Mouse (Mus musculus): Measurements from ENCODE around the gene Cdr2l. TPM values are rescaled to one million over a fixed set of nuclear protein-coding genes. Genes with fewer than 3 reads are reported as not detected.

Gene Cdr2l
- polyA plus RNA-seq, 1 experiment from 2014 or later = 15.7 TPM

DNA sequence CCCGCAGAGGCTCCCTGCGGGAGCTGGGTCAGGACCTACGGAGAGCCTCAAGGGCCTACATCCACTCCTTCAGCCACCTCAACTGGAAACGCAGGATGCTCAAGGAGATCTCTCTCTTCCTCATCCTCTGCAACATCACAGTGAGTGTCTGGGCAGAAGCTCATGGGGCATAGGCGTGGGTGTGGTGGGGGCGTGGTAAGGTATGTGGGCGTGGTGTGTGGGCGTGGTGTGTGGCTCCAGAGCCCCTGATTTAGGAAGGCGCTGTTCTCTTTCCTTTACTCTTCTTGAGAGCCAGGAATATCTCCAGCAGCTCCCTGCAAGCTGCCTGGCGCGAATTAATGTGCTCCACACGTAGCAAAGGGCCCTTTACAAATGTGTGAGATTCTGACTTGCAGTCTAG lies 36.7 kb upstream of the Cdr2l start:
- WGBS = 13% methylated on average over 12 of the region's 12 CpGs
- Histone ChIP-seq H3K36me3 (replicated peaks; ENCODE audit: control insufficient read depth, insufficient read depth, low read depth, low read length) (no peaks in the 10 kb centered on the region), H3K9me3 (replicated peaks; ENCODE audit: control insufficient read depth, low read length) (no peaks in the 10 kb centered on the region), H3K27ac (replicated peaks; ENCODE audit: low read depth, low read length) (no peak overlapping the region), H3K4me1 (ENCODE audit: control insufficient read depth, insufficient read depth, low read length) (peaks cover 13% of the 10 kb centered on the region), H3K4me3 (ENCODE audit: low read depth, low read length) (no peak overlapping the region), H3K27me3 (ENCODE audit: control insufficient read depth, insufficient read depth, low read length) (peaks cover 6% of the 10 kb centered on the region; the same call in 1 of the 2 replicates), H3K4me2 (ENCODE audit: low read depth, low read length) (no peak overlapping the region), H3K9ac (replicated peaks; ENCODE audit: low read length) (no peak overlapping the region; the same call in 1 of the 2 replicates)
- DNase-seq (ENCODE audit: low spot score) = peak; percentile 33
- no peak for ATAC-seq (replicated peaks; ENCODE audit: insufficient number of reproducible peaks, low FRiP score, low TSS enrichment, low read depth)

DNA sequence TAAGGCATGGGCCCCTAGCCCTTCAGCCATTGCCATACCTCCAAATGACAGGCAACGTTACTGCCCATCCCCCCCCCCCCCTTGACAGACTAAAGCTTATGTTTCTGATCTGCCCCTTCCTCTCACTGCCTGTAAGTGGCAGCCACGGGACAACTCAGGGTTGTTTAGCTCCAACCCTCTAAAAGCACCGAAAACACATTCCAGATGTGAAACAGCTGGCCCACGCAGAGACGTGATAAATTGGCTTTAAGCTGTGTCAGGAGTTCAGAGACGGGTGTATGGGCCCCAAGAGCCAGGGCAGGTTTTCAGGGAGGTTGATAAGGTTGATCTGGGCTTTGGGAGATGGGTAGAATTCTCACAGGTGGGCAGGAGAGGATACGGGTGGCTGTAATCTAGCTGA lies 36.2 kb upstream of the Cdr2l start:
- Histone ChIP-seq H3K4me2 (ENCODE audit: low read depth, low read length) (no peak overlapping the region; the same call in 1 of the 2 replicates), H3K4me1 (ENCODE audit: control insufficient read depth, insufficient read depth, low read length) (peaks cover 13% of the 10 kb centered on the region), H3K27me3 (ENCODE audit: control insufficient read depth, insufficient read depth, low read length) (peaks cover 6% of the 10 kb centered on the region; the same call in 1 of the 2 replicates), H3K36me3 (replicated peaks; ENCODE audit: control insufficient read depth, insufficient read depth, low read depth, low read length) (no peaks in the 10 kb centered on the region), H3K9ac (replicated peaks; ENCODE audit: low read length) (no peak overlapping the region), H3K27ac (replicated peaks; ENCODE audit: low read depth, low read length) (no peak overlapping the region), H3K4me3 (ENCODE audit: low read depth, low read length) (no peak overlapping the region), H3K9me3 (replicated peaks; ENCODE audit: control insufficient read depth, low read length) (no peaks in the 10 kb centered on the region)
- WGBS = 13% methylated on average over 7 of the region's 7 CpGs
- DNase-seq (ENCODE audit: low spot score) (peak; percentile 92), ATAC-seq (replicated peaks; ENCODE audit: insufficient number of reproducible peaks, low FRiP score, low TSS enrichment, low read depth) (peak; percentile 56; the same call in 1 of the 2 replicates)

- H3K27me3 ChIP-seq (ENCODE audit: control insufficient read depth, insufficient read depth, low read length) = peaks cover 6% of the 10 kb centered on the region; the same call in 1 of the 2 replicates
- WGBS = 55% methylated on average over 17 of the region's 17 CpGs
Measured at GRCm38 (mm10) chr11:115348681-115349248, 33.0 kb upstream of the Cdr2l start.

GRCm38 (mm10) chr11:115349976-115350375 lies 31.7 kb upstream of the Cdr2l start:
- H3K27me3 ChIP-seq (ENCODE audit: control insufficient read depth, insufficient read depth, low read length) = no peaks in the 10 kb centered on the region
- ATAC-seq (replicated peaks; ENCODE audit: insufficient number of reproducible peaks, low FRiP score, low TSS enrichment, low read depth) = no peak
- WGBS = 84% methylated on average over 4 of the region's 4 CpGs

More at GRCm38 (mm10) chr11:115348681-115349248, 33.0 kb upstream of the Cdr2l start:
- DNase-seq (ENCODE audit: low spot score) (no peak), ATAC-seq (replicated peaks; ENCODE audit: insufficient number of reproducible peaks, low FRiP score, low TSS enrichment, low read depth) (no peak)
- no peak overlapping the region for H3K27ac ChIP-seq (replicated peaks; ENCODE audit: low read depth, low read length)
- H3K9me3 ChIP-seq (replicated peaks; ENCODE audit: control insufficient read depth, low read length) = no peaks in the 10 kb centered on the region
- no peaks in the 10 kb centered on the region for H3K36me3 ChIP-seq (replicated peaks; ENCODE audit: control insufficient read depth, insufficient read depth, low read depth, low read length)
- H3K4me2 ChIP-seq (ENCODE audit: low read depth, low read length) = no peak overlapping the region
- H3K4me1 ChIP-seq (ENCODE audit: control insufficient read depth, insufficient read depth, low read length) = peaks cover 13% of the 10 kb centered on the region
- H3K4me3 ChIP-seq (ENCODE audit: low read depth, low read length) = no peak overlapping the region
- no peak overlapping the region for H3K9ac ChIP-seq (replicated peaks; ENCODE audit: low read length)

GRCm38 (mm10) chr11:115353375-115353774 lies 28.3 kb upstream of the Cdr2l start:
- no peak overlapping the region for H3K4me3 ChIP-seq (ENCODE audit: low read depth, low read length)
- H3K9me3 ChIP-seq (replicated peaks; ENCODE audit: control insufficient read depth, low read length) = no peaks in the 10 kb centered on the region
- no peak overlapping the region for H3K4me2 ChIP-seq (ENCODE audit: low read depth, low read length)
- DNase-seq (ENCODE audit: low spot score) (no peak), ATAC-seq (replicated peaks; ENCODE audit: insufficient number of reproducible peaks, low FRiP score, low TSS enrichment, low read depth) (no peak)
- H3K4me1 ChIP-seq (ENCODE audit: control insufficient read depth, insufficient read depth, low read length) = no peaks in the 10 kb centered on the region
- H3K36me3 ChIP-seq (replicated peaks; ENCODE audit: control insufficient read depth, insufficient read depth, low read depth, low read length) = no peaks in the 10 kb centered on the region
- H3K27me3 ChIP-seq (ENCODE audit: control insufficient read depth, insufficient read depth, low read length) = no peaks in the 10 kb centered on the region
- H3K9ac ChIP-seq (replicated peaks; ENCODE audit: low read length) = no peak overlapping the region
- WGBS = 86% methylated on average over 5 of the region's 5 CpGs
- no peak overlapping the region for H3K27ac ChIP-seq (replicated peaks; ENCODE audit: low read depth, low read length)

More at GRCm38 (mm10) chr11:115349976-115350375, 31.7 kb upstream of the Cdr2l start:
- no peaks in the 10 kb centered on the region for H3K9me3 ChIP-seq (replicated peaks; ENCODE audit: control insufficient read depth, low read length)
- no peaks in the 10 kb centered on the region for H3K36me3 ChIP-seq (replicated peaks; ENCODE audit: control insufficient read depth, insufficient read depth, low read depth, low read length)
- H3K4me3 ChIP-seq (ENCODE audit: low read depth, low read length) = no peak overlapping the region
- H3K4me1 ChIP-seq (ENCODE audit: control insufficient read depth, insufficient read depth, low read length) = peaks cover 10% of the 10 kb centered on the region
- H3K9ac ChIP-seq (replicated peaks; ENCODE audit: low read length) = no peak overlapping the region
- H3K4me2 ChIP-seq (ENCODE audit: low read depth, low read length) = no peak overlapping the region
- H3K27ac ChIP-seq (replicated peaks; ENCODE audit: low read depth, low read length) = no peak overlapping the region
- no peak for DNase-seq (ENCODE audit: low spot score)

DNA sequence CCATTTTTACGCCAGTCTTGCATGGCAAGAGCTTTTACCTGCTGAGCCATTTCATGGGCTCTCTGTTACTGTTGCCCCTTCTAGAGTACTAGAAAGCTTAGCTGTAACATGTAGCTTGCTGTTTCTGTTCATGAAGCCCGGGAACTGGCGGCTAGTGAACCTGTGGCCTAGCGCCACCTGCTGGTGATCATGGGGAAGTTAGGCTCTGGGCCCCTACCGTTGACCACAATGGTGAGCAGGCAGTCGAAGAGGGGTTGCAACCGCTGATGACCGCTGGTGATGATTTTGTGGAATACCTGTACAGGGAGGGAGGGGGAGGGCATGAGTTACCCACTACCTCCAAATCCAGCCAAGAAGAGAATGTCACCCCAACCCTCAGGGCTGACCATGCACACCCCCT lies 27.5 kb upstream of the Cdr2l start:
- Histone ChIP-seq H3K4me1 (ENCODE audit: control insufficient read depth, insufficient read depth, low read length) (no peaks in the 10 kb centered on the region), H3K9ac (replicated peaks; ENCODE audit: low read length) (no peak overlapping the region), H3K9me3 (replicated peaks; ENCODE audit: control insufficient read depth, low read length) (no peaks in the 10 kb centered on the region), H3K4me2 (ENCODE audit: low read depth, low read length) (no peak overlapping the region), H3K27ac (replicated peaks; ENCODE audit: low read depth, low read length) (no peak overlapping the region), H3K4me3 (ENCODE audit: low read depth, low read length) (no peak overlapping the region), H3K36me3 (replicated peaks; ENCODE audit: control insufficient read depth, insufficient read depth, low read depth, low read length) (no peaks in the 10 kb centered on the region), H3K27me3 (ENCODE audit: control insufficient read depth, insufficient read depth, low read length) (no peaks in the 10 kb centered on the region)
- DNase-seq (ENCODE audit: low spot score) = peak; percentile 90
- no peak for ATAC-seq (replicated peaks; ENCODE audit: insufficient number of reproducible peaks, low FRiP score, low TSS enrichment, low read depth)
- 9% methylated on average over 8 of the region's 8 CpGs for WGBS

DNA sequence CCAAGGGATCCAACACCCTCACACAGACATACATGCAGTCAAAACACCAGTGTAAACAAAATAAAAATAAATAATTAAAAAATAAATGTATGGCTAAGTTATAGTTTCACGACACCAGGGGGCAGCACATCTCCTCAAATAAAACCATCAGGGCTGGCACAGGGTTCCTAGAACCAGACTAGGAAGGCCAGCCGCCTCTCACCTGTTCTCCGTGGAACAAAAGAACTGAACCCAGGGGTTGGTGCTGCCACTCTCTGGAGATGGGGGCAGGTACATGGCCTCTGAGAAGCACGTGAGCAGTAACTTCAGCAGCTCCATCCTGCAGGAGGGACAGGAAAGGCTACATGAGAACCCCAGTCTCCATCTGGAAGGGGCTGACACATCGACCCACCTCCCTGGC lies 23.2 kb upstream of the Cdr2l start:
- Histone ChIP-seq H3K27me3 (ENCODE audit: control insufficient read depth, insufficient read depth, low read length) (no peaks in the 10 kb centered on the region), H3K4me1 (ENCODE audit: control insufficient read depth, insufficient read depth, low read length) (no peaks in the 10 kb centered on the region), H3K27ac (replicated peaks; ENCODE audit: low read depth, low read length) (no peak overlapping the region), H3K9ac (replicated peaks; ENCODE audit: low read length) (0 out of 2 replicates have a peak overlapping the region, but pooled peaks have one; percentile 32), H3K4me3 (ENCODE audit: low read depth, low read length) (no peak overlapping the region), H3K9me3 (replicated peaks; ENCODE audit: control insufficient read depth, low read length) (no peaks in the 10 kb centered on the region), H3K36me3 (replicated peaks; ENCODE audit: control insufficient read depth, insufficient read depth, low read depth, low read length) (no peaks in the 10 kb centered on the region), H3K4me2 (ENCODE audit: low read depth, low read length) (no peak overlapping the region)
- no peak for ATAC-seq (replicated peaks; ENCODE audit: insufficient number of reproducible peaks, low FRiP score, low TSS enrichment, low read depth)
- peak; percentile 90 for DNase-seq (ENCODE audit: low spot score)
- WGBS = 17% methylated on average over 5 of the region's 5 CpGs

GRCm38 (mm10) chr11:115359293-115359692 lies 22.4 kb upstream of the Cdr2l start:
- no peaks in the 10 kb centered on the region for H3K9me3 ChIP-seq (replicated peaks; ENCODE audit: control insufficient read depth, low read length)
- no peak overlapping the region for H3K27ac ChIP-seq (replicated peaks; ENCODE audit: low read depth, low read length)

More at GRCm38 (mm10) chr11:115359293-115359692, 22.4 kb upstream of the Cdr2l start:
- no peaks in the 10 kb centered on the region for H3K36me3 ChIP-seq (replicated peaks; ENCODE audit: control insufficient read depth, insufficient read depth, low read depth, low read length)
- WGBS = 46% methylated on average over 3 of the region's 3 CpGs
- DNase-seq (ENCODE audit: low spot score) (no peak), ATAC-seq (replicated peaks; ENCODE audit: insufficient number of reproducible peaks, low FRiP score, low TSS enrichment, low read depth) (0 out of 2 replicates have a peak, but pooled peaks have one; percentile 45)
- no peaks in the 10 kb centered on the region for H3K4me1 ChIP-seq (ENCODE audit: control insufficient read depth, insufficient read depth, low read length)
- H3K4me3 ChIP-seq (ENCODE audit: low read depth, low read length) = no peak overlapping the region
- H3K27me3 ChIP-seq (ENCODE audit: control insufficient read depth, insufficient read depth, low read length) = no peaks in the 10 kb centered on the region
- no peak overlapping the region for H3K4me2 ChIP-seq (ENCODE audit: low read depth, low read length)
- H3K9ac ChIP-seq (replicated peaks; ENCODE audit: low read length) = no peak overlapping the region; the same call in 1 of the 2 replicates
